Mouse (Mus musculus): ENCODE measurements at regions not wholly inside any gene's neighbourhood (a gene's known extent, or its start where the extent isn't known, plus 50 kb on each side); places are given as distances from the start of the nearest gene placed in this dataset.

DNA sequence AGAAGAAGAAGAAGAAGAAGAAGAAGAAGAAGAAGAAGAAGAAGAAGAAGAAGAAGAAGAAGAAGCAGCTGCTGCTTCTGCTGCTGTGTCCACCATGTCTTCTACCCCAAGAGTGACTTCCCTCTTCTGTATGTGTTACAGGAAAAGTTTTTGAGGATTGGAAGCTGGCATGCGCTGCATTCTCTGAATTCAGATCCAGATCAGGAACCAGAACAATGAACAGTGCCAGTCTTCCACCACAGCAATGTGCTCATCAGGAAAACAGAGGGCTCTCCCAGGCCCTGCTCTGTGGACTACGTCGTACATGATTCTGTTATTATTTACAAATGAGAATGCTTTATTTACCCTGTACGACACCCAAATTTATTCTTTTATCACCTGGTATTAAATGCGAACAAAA lies 181.8 kb upstream of the Otx2 start:
- TF ChIP-seq CTCF (IDR thresholded peaks at IDR 0.05), result no peak
- Histone ChIP-seq H3K4me1 (ENCODE audit: insufficient read depth, low read length) (no peaks in the 10 kb centered on the region), H3K36me3 (ENCODE audit: insufficient read depth, low read length) (no peaks in the 10 kb centered on the region), H3K9me3 (ENCODE audit: low read length) (no peaks in the 10 kb centered on the region), H3K27ac (ENCODE audit: low read depth, low read length) (no peak overlapping the region), H3K9ac (replicated peaks; ENCODE audit: low read length, poor library complexity, severe bottlenecking) (no peak overlapping the region), H3K4me2 (ENCODE audit: low read depth, low read length, poor library complexity, severe bottlenecking) (no peak overlapping the region), H3K4me3 (ENCODE audit: low read depth, low read length) (no peak overlapping the region), H3K27me3 (ENCODE audit: insufficient read depth, low read length) (0 out of 2 replicates have a peak, but pooled peaks cover 3% of the 10 kb centered on the region)
- ATAC-seq (ENCODE audit: low FRiP score) (no peak), DNase-seq (ENCODE audit: low spot score) (no peak)
- whole genome bisulfite sequencing, result 71% methylated on average over 5 of the region's 5 CpGs

DNA sequence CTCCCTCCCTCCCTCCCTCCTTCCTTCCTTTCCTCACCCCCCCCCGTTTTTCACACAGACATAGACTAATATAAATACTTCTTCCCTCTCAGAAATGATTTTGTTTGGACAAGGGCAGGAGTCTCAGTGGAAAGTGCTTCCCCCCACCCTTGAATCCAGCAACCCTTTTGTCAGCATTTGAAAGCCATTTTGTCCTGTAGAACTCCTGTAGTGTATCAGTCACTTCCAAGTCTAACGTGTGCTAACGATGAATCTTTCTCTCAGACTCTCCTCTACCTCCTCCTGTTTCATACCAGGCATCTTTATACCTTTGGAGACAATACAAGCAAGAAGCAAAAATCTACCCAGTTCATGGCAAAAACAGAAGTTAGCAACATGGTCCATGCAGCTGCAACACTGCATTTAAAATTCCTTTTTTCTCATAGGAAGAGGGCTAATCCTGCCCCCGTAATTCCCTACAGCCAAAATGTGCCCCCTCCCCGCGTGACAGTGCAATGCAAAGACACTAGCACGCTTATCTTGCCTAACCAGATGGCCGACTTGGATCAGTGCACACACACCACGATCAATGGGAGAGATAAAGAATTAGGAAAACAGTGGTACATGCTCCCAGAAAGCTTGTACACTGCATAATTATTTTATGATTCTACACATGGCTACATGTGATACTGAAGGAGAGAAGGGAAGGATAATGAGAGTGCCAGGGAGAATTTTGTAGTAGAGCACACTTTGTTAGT lies 180.7 kb upstream of the Otx2 start:
- H3K36me3 ChIP-seq (ENCODE audit: insufficient read depth, low read length), result no peaks in the 10 kb centered on the region
- H3K9me3 ChIP-seq (ENCODE audit: low read length), result no peaks in the 10 kb centered on the region
- no peak overlapping the region for H3K4me2 ChIP-seq (ENCODE audit: low read depth, low read length, poor library complexity, severe bottlenecking)
- no peak overlapping the region for H3K27ac ChIP-seq (ENCODE audit: low read depth, low read length)
- H3K4me1 ChIP-seq (ENCODE audit: insufficient read depth, low read length), result no peaks in the 10 kb centered on the region
- H3K9ac ChIP-seq (replicated peaks; ENCODE audit: low read length, poor library complexity, severe bottlenecking), result no peak overlapping the region
- no peak for DNase-seq (ENCODE audit: low spot score)
- WGBS, result 17% methylated on average over 9 of the region's 9 CpGs
- TF ChIP-seq CTCF (IDR thresholded peaks at IDR 0.05), result no peak
- H3K27me3 ChIP-seq (ENCODE audit: insufficient read depth, low read length), result 0 out of 2 replicates have a peak, but pooled peaks cover 3% of the 10 kb centered on the region
- H3K4me3 ChIP-seq (ENCODE audit: low read depth, low read length), result no peak overlapping the region
- ATAC-seq (ENCODE audit: low FRiP score), result peak; percentile 56; the same call in 1 of the 2 replicates

DNA sequence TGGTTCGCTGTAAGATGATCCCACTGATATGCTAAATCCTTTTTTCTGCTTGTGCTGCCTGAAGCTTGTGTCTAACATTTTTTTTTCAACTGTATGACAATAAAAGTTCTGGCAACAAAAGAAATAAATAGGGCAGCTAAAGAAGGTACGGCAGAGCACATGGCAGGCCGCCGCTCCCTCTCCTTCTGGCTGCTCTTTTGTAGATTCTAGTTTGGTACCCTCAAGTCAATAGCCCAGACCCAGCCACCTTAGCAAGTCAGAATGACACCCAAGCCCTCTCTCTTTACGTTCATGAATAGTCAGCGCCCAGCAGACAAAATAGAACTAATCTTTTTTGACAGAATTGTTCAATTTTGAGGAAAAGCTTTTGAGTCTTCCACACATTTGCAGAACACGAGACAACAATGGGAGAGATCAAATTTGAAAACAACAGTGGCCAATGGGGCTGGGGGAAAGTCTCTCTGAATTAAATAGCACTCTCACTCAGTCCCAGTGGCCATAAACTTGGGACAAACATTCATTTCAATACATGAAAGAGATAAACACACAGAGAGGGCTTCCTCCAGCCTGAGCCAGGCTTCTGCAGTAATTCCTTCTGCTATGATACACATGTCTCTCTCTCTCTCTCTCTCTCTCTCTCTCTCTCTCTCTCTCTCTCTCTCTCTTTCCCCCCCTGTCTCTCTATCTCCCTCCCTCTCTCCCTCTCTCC lies 180.0 kb upstream of the Otx2 start:
- no peak overlapping the region for H3K27ac ChIP-seq (ENCODE audit: low read depth, low read length)
- TF ChIP-seq CTCF (IDR thresholded peaks at IDR 0.05), result no peak
- no peaks in the 10 kb centered on the region for H3K9me3 ChIP-seq (ENCODE audit: low read length)
- 0 out of 2 replicates have a peak, but pooled peaks cover 3% of the 10 kb centered on the region for H3K27me3 ChIP-seq (ENCODE audit: insufficient read depth, low read length)
- no peaks in the 10 kb centered on the region for H3K4me1 ChIP-seq (ENCODE audit: insufficient read depth, low read length)
- H3K4me2 ChIP-seq (ENCODE audit: low read depth, low read length, poor library complexity, severe bottlenecking), result no peak overlapping the region
- 26% methylated on average over 7 of the region's 7 CpGs for WGBS
- no peak for DNase-seq (ENCODE audit: low spot score)
- no peak overlapping the region for H3K4me3 ChIP-seq (ENCODE audit: low read depth, low read length)
- H3K36me3 ChIP-seq (ENCODE audit: insufficient read depth, low read length), result no peaks in the 10 kb centered on the region
- H3K9ac ChIP-seq (replicated peaks; ENCODE audit: low read length, poor library complexity, severe bottlenecking), result no peak overlapping the region
- no peak for ATAC-seq (ENCODE audit: low FRiP score)

DNA sequence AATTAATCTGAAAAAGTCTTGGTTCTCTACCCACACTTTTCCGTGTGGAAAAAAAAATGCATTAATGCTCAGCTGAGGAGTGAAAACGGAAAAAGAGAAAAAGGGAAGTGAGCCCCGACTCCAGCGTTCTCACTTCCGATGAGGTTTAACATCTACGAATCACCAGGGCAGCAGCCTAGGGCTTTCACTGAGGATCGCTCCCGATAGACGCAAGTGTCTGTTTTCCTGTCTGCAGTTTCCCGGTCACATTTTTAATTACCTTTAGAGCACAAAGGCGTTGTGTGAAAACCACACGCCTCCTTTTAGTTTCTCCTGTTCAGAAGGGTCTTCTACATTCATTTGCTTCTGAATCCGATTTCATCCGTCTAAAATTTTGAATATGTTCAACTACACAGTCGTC lies 179.2 kb upstream of the Otx2 start:
- no peak overlapping the region for H3K9ac ChIP-seq (replicated peaks; ENCODE audit: low read length, poor library complexity, severe bottlenecking)
- no peak for TF ChIP-seq CTCF (IDR thresholded peaks at IDR 0.05)
- H3K27me3 ChIP-seq (ENCODE audit: insufficient read depth, low read length), result 0 out of 2 replicates have a peak, but pooled peaks cover 3% of the 10 kb centered on the region
- DNase-seq (ENCODE audit: low spot score) (no peak), ATAC-seq (ENCODE audit: low FRiP score) (no peak)
- no peaks in the 10 kb centered on the region for H3K4me1 ChIP-seq (ENCODE audit: insufficient read depth, low read length)
- H3K4me3 ChIP-seq (ENCODE audit: low read depth, low read length), result peak overlapping the region; percentile 15; the same call in 1 of the 2 replicates
- peak overlapping the region; percentile 36 for H3K4me2 ChIP-seq (ENCODE audit: low read depth, low read length, poor library complexity, severe bottlenecking)
- no peaks in the 10 kb centered on the region for H3K36me3 ChIP-seq (ENCODE audit: insufficient read depth, low read length)
- 5% methylated on average over 15 of the region's 15 CpGs for WGBS
- no peak overlapping the region for H3K27ac ChIP-seq (ENCODE audit: low read depth, low read length)
- no peaks in the 10 kb centered on the region for H3K9me3 ChIP-seq (ENCODE audit: low read length)

DNA sequence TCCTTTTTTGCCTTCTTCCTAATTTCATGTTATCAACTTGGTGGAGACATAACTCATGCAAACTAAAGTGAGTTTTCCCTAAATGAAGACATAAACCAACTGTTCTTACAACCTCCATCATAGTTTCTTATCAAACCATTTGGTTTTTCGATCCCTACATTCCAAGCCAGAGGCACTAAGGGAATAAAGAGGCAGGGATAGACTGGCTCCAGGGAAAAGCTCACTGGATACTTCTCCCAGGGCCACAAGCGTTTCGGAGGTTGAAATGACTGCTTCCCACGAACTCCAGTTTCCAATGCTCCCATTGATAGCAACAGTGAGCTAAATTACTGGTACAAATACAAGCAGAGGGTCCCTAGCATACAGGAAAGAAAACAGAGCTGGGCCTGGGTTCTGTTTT lies 178.4 kb upstream of the Otx2 start:
- Histone ChIP-seq H3K4me1 (ENCODE audit: insufficient read depth, low read length) (no peaks in the 10 kb centered on the region), H3K4me2 (ENCODE audit: low read depth, low read length, poor library complexity, severe bottlenecking) (no peak overlapping the region), H3K9me3 (ENCODE audit: low read length) (no peaks in the 10 kb centered on the region), H3K4me3 (ENCODE audit: low read depth, low read length) (no peak overlapping the region), H3K27ac (ENCODE audit: low read depth, low read length) (no peak overlapping the region), H3K9ac (replicated peaks; ENCODE audit: low read length, poor library complexity, severe bottlenecking) (no peak overlapping the region), H3K27me3 (ENCODE audit: insufficient read depth, low read length) (0 out of 2 replicates have a peak, but pooled peaks cover 3% of the 10 kb centered on the region), H3K36me3 (ENCODE audit: insufficient read depth, low read length) (no peaks in the 10 kb centered on the region)
- WGBS, result 49% methylated on average over 4 of the region's 4 CpGs
- DNase-seq (ENCODE audit: low spot score) (no peak), ATAC-seq (ENCODE audit: low FRiP score) (no peak)
- TF ChIP-seq CTCF (IDR thresholded peaks at IDR 0.05), result no peak

DNA sequence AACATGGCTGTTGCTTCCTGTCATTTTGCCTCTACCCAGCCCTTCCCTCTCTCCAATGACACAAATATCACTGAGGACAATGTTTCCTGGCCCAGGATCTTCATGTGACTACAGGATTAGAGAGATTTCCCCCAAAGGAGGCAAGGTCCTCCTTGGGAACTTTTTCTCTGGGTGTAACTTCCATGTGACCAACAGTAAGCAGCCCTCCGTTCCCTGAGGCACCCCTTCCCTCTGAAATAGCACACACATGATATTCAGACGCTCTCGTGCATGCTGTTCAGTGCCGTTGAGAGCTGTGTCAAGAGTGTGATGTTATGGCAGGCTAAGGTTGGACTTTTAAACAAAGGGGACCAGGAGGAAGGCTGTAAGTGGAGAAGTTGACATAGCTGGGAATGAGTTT lies 169.2 kb upstream of the Otx2 start:
- no peak overlapping the region for H3K9ac ChIP-seq (replicated peaks; ENCODE audit: low read length, poor library complexity, severe bottlenecking)
- H3K27ac ChIP-seq (ENCODE audit: low read depth, low read length), result no peak overlapping the region
- no peak for DNase-seq (ENCODE audit: low spot score)
- H3K4me2 ChIP-seq (ENCODE audit: low read depth, low read length, poor library complexity, severe bottlenecking), result no peak overlapping the region
- H3K36me3 ChIP-seq (ENCODE audit: insufficient read depth, low read length), result no peaks in the 10 kb centered on the region
- no peak for TF ChIP-seq CTCF (IDR thresholded peaks at IDR 0.05)
- no peak for ATAC-seq (ENCODE audit: low FRiP score)
- 86% methylated on average over 4 of the region's 4 CpGs for WGBS
- no peaks in the 10 kb centered on the region for H3K9me3 ChIP-seq (ENCODE audit: low read length)
- H3K4me3 ChIP-seq (ENCODE audit: low read depth, low read length), result no peak overlapping the region
- no peaks in the 10 kb centered on the region for H3K27me3 ChIP-seq (ENCODE audit: insufficient read depth, low read length)
- H3K4me1 ChIP-seq (ENCODE audit: insufficient read depth, low read length), result no peaks in the 10 kb centered on the region
